In the genomic region with DNA sequence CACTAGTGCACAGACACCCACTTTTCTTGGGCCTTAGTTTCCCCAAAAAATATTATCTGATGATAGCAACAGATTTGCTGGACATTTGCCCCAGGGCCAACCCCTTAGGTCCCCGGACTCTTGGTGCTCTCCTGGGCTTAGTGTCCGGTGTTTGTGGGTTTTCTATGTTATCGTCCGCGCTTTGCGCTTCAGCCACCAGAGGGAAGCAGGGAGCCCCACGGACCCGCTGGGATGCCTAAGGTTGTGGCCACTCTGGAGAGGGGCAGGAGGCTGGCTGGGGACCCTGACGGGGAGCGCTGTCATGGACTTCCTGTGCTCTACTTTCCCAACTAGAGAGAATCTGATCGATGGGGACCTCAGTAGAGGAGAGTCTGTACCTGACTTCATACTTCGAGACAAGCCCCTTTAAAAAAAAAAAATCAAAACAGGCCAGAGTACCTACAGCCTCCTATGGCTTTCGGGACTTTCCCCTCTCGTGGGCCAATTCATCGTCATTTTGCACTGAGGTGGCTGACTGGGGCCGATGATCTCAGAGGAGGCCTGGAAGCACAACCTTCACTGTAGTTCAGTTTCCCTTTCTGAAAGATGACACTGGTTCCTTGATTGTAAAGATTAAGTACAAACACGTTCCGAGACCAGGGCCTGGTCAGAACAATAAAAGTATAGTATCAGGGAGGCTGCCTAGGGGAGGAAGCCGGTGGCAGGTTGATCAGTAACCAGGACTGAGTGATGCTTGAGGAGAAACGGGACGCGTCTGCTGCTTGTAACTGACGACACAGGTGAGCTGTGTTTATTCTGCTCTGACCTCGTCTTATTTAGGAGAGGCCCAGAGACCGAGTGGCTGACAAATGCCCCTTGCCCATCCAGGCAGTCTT, we compare ENCODE assay signal across 8 mouse cellular contexts. TPM values are rescaled to one million over a fixed set of nuclear protein-coding genes. Genes with fewer than 3 reads are reported as not detected.
DNase-seq lines count a peak whose midpoint lies in the region; ATAC-seq lines count a peak whose summit lies in the region.

No protein-coding gene starts in this region.

- H3K4me3 ChIP-seq in brown adipose tissue, adult 24 weeks (ENCODE audit: insufficient read depth, low read depth, low read length), result peak overlapping the region; percentile 84
- H3K4me3 ChIP-seq in forebrain, embryonic 10.5 days, result peak overlapping the region; percentile 60
- H3K4me3 ChIP-seq in heart, embryonic 16.5 days (ENCODE audit: low read length), result peak overlapping the region; percentile 70
- H3K4me3 ChIP-seq in liver, embryonic 13.5 days (replicated peaks), result peak overlapping the region; percentile 58

- peak; percentile 71 for DNase-seq in CD4-positive, CD25-positive, alpha-beta regulatory T cell, adult 2 months (ENCODE audit: low read depth, low spot score)
- DNase-seq in forebrain, embryonic 10.5 days (ENCODE audit: extremely low spot score, low spot score), result peak; percentile 83
- DNase-seq in kidney, postnatal 25 days, result peak; percentile 86 to 90
- peak; percentile 50 for DNase-seq in liver, embryonic 13.5 days
- DNase-seq in natural killer cell, adult 2 months (ENCODE audit: low spot score in 2 of 2), result peak; percentile 77 to 78
- DNase-seq in splenic B cell, adult 2 months (ENCODE audit: low read depth, low spot score), result peak; percentile 77

- peak; percentile 58 for ATAC-seq in heart, embryonic 16.5 days (replicated peaks; ENCODE audit: extremely low read depth, insufficient read depth, low FRiP score)
- ATAC-seq in liver, embryonic 13.5 days (ENCODE audit: low read depth), result peak; percentile 68

- H3K4me2 ChIP-seq in heart, embryonic 16.5 days (ENCODE audit: low read depth, low read length), result peak overlapping the region; percentile 94
- H3K4me2 ChIP-seq in liver, embryonic 13.5 days, result peak overlapping the region; percentile 83

- no peaks in the 10 kb centered on the region for H3K4me1 ChIP-seq in brown adipose tissue, adult 24 weeks (ENCODE audit: control insufficient read depth, insufficient read depth, insufficient read length, low read length)
- peaks cover 61% of the 10 kb centered on the region for H3K4me1 ChIP-seq in forebrain, embryonic 10.5 days
- peaks cover 38% of the 10 kb centered on the region for H3K4me1 ChIP-seq in heart, embryonic 16.5 days (ENCODE audit: control insufficient read depth, insufficient read depth, low read length)
- peaks cover 39% of the 10 kb centered on the region for H3K4me1 ChIP-seq in liver, embryonic 13.5 days (replicated peaks)

- 35% methylated on average over 25 of the region's 25 CpGs for WGBS in forebrain, embryonic 10.5 days
- WGBS in heart, embryonic 16.5 days, result 31% methylated on average over 25 of the region's 25 CpGs
- WGBS in liver, embryonic 13.5 days (ENCODE audit: insufficient replicate concordance), result 26% methylated on average over 25 of the region's 25 CpGs

- H3K36me3 ChIP-seq in forebrain, embryonic 10.5 days (replicated peaks), result peaks cover 25% of the 10 kb centered on the region
- H3K36me3 ChIP-seq in heart, embryonic 16.5 days (ENCODE audit: control insufficient read depth, insufficient read depth), result peaks cover 9% of the 10 kb centered on the region; the same call in 1 of the 2 replicates
- H3K36me3 ChIP-seq in liver, embryonic 13.5 days, result peaks cover 21% of the 10 kb centered on the region
- H3K36me3 ChIP-seq in splenic B cell, adult 2 months (ENCODE audit: control insufficient read depth, insufficient read depth, low read length, poor library complexity, severe bottlenecking), result no peaks in the 10 kb centered on the region

- peak overlapping the region; percentile 79 for H3K9ac ChIP-seq in heart, embryonic 16.5 days (ENCODE audit: low read length)
- peak overlapping the region; percentile 62 for H3K9ac ChIP-seq in liver, embryonic 13.5 days

- H3K9me3 ChIP-seq in forebrain, embryonic 10.5 days, result no peaks in the 10 kb centered on the region
- H3K9me3 ChIP-seq in heart, embryonic 16.5 days (replicated peaks; ENCODE audit: control insufficient read depth, low read length), result no peaks in the 10 kb centered on the region
- H3K9me3 ChIP-seq in liver, embryonic 13.5 days (replicated peaks), result no peaks in the 10 kb centered on the region

- H3K27me3 ChIP-seq in forebrain, embryonic 10.5 days (ENCODE audit: poor library complexity, severe bottlenecking), result peaks cover 38% of the 10 kb centered on the region
- no peaks in the 10 kb centered on the region for H3K27me3 ChIP-seq in heart, embryonic 16.5 days (ENCODE audit: control insufficient read depth, insufficient read depth, low read length)
- H3K27me3 ChIP-seq in liver, embryonic 13.5 days, result peaks cover 51% of the 10 kb centered on the region
- H3K27me3 ChIP-seq in splenic B cell, adult 2 months (ENCODE audit: control insufficient read depth, insufficient read depth, low read length, poor library complexity, severe bottlenecking), result no peaks in the 10 kb centered on the region

- peak overlapping the region; percentile 92 for H3K27ac ChIP-seq in brown adipose tissue, adult 24 weeks (replicated peaks; ENCODE audit: low read depth, low read length)
- peak overlapping the region; percentile 76 for H3K27ac ChIP-seq in forebrain, embryonic 10.5 days
- H3K27ac ChIP-seq in heart, embryonic 16.5 days (ENCODE audit: low read length), result peak overlapping the region; percentile 80
- no peak overlapping the region for H3K27ac ChIP-seq in liver, embryonic 13.5 days

RNA-seq across cellular contexts. Expression of a gene that starts 0.7 kb away (rescaled TPM):
- polyA plus RNA-seq in brown adipose tissue, adult 24 weeks (2012; ENCODE audit: insufficient read depth, insufficient read length, missing spikeins), result 38.5 and 46.6 TPM in 2 replicates
- 2.0 and 2.2 TPM in 2 replicates for polyA plus RNA-seq in forebrain, embryonic 10.5 days (2016; fragmentation: Nextera tagmentation; extraction: Ambion mirVana)
- 7.7 and 9.0 TPM in 2 replicates for polyA plus RNA-seq in heart, embryonic 16.5 days (2015; fragmentation: Nextera tagmentation; extraction: Ambion mirVana)
- 1.0 and 1.2 TPM in 2 replicates for polyA plus RNA-seq in liver, embryonic 13.5 days (2015; fragmentation: Nextera tagmentation; extraction: Ambion mirVana)

RNA-seq across cellular contexts. Expression of a gene that starts 17.5 kb away (rescaled TPM):
- 18.2 and 21.6 TPM in 2 replicates for polyA plus RNA-seq in brown adipose tissue, adult 24 weeks (2012; ENCODE audit: insufficient read depth, insufficient read length, missing spikeins)
- 55.8 and 59.6 TPM in 2 replicates for polyA plus RNA-seq in forebrain, embryonic 10.5 days (2016; fragmentation: Nextera tagmentation; extraction: Ambion mirVana)
- 44.0 and 45.6 TPM in 2 replicates for polyA plus RNA-seq in heart, embryonic 16.5 days (2015; fragmentation: Nextera tagmentation; extraction: Ambion mirVana)
- polyA plus RNA-seq in liver, embryonic 13.5 days (2015; fragmentation: Nextera tagmentation; extraction: Ambion mirVana), result 26.2 and 26.8 TPM in 2 replicates
